Mouse (Mus musculus): Measurements from ENCODE around the gene Pira2.
"Not testable (repeated sequence)": the region's sequence is repeated elsewhere in the genome, so short reads cannot be mapped to it uniquely, and the experiment has no call there.

DNA sequence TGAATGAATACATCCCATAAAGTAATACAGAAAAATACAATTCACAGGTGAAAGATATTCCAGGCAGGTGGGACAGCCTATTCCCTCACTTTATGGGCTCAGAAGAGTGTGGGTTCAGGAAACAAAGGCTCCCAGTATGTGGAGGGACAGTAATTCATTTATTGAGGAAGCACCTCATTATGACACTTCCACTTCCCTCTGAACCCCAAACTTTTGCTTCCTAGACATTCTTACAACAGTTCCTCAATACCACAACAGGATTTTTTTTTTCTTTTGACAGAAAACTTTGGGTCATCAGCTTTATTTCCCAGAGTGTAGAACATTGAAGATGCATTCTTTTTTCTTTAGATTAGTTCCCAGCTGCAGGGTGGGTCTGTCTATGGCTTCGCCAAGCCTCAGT is 7.0 kb downstream of the Pira2 start:
- not testable (repeated sequence) for TF ChIP-seq POLR2A, EP300 (IDR thresholded peaks at IDR 0.05; ENCODE audit: insufficient read depth, low read depth, low read length)

Data from heart, adult 2 months (tissue).